Mouse (Mus musculus): ENCODE measurements around the gene Gm49711. TPM values are rescaled to one million over a fixed set of nuclear protein-coding genes. Genes with fewer than 3 reads are reported as not detected.

Gm49711 gene
- polyA plus RNA-seq, 1 experiment from 2014 or later = 0.29 TPM

DNA sequence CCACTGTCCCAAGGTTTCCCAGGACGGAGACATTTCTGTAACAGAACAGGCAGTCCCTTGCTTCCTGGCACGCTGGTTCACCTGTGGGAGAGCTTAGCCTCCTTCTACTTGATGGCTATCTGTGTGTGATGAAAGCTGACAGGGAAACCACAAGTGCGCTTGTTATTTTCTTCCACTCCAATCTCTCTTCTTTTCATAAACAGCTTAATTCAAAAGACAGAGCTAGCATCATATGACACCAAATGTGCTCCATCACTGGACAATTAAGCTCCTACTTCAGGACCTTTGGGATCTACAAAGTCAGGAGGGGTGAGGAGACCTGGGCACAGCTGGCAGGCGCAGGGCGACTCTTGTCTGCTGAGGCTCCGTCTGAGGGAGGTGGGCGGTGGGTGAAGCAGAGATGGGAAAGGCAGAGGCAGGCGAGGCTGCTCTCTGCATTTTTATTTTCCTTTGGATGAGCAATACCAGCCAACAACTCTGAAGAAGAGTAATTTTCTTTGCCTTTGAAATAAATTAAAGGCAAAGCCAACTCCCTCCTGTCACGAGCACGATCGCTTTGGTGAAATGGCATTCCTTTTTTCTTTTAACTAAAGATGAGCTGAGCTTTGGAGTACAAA, 76.1 kb downstream of the Gm49711 start:
- no peak overlapping the region for H3K27ac ChIP-seq
- H3K9ac ChIP-seq = no peak overlapping the region
- no peaks in the 10 kb centered on the region for H3K4me1 ChIP-seq
- no peaks in the 10 kb centered on the region for H3K36me3 ChIP-seq
- H3K9me3 ChIP-seq (replicated peaks) = no peaks in the 10 kb centered on the region
- H3K27me3 ChIP-seq = no peaks in the 10 kb centered on the region
- no peak for ATAC-seq (replicated peaks; ENCODE audit: low FRiP score)
- no peak overlapping the region for H3K4me3 ChIP-seq (replicated peaks)
- 66% methylated on average over 11 of the region's 11 CpGs for WGBS
- H3K4me2 ChIP-seq = no peak overlapping the region

DNA sequence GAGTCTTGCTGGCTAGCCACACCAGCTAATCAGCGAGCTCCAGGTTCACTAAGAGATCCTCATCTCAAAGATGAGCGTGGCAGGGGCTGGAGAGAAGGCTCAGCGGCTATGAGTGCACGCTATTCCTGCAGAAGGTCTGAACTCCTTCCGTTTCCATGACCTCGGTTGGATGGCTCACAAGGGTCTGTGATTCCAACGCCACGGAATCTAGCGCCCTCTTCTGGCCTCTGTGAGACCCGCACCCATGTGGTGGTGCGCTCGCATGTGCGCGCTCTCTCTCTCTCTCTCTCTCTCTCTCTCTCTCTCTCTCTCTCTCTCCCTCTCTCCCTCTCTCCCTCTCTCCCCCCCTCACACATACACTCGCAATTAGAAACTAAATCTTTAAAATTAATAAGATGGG, 78.2 kb downstream of the Gm49711 start:
- ATAC-seq (replicated peaks; ENCODE audit: low FRiP score) = no peak
- H3K9ac ChIP-seq = no peak overlapping the region
- no peak overlapping the region for H3K4me2 ChIP-seq
- no peaks in the 10 kb centered on the region for H3K9me3 ChIP-seq (replicated peaks)
- no peaks in the 10 kb centered on the region for H3K27me3 ChIP-seq
- 92% methylated on average over 15 of the region's 15 CpGs for WGBS
- no peaks in the 10 kb centered on the region for H3K36me3 ChIP-seq
- H3K27ac ChIP-seq = no peak overlapping the region
- H3K4me1 ChIP-seq = peaks cover 10% of the 10 kb centered on the region
- H3K4me3 ChIP-seq (replicated peaks) = no peak overlapping the region

DNA sequence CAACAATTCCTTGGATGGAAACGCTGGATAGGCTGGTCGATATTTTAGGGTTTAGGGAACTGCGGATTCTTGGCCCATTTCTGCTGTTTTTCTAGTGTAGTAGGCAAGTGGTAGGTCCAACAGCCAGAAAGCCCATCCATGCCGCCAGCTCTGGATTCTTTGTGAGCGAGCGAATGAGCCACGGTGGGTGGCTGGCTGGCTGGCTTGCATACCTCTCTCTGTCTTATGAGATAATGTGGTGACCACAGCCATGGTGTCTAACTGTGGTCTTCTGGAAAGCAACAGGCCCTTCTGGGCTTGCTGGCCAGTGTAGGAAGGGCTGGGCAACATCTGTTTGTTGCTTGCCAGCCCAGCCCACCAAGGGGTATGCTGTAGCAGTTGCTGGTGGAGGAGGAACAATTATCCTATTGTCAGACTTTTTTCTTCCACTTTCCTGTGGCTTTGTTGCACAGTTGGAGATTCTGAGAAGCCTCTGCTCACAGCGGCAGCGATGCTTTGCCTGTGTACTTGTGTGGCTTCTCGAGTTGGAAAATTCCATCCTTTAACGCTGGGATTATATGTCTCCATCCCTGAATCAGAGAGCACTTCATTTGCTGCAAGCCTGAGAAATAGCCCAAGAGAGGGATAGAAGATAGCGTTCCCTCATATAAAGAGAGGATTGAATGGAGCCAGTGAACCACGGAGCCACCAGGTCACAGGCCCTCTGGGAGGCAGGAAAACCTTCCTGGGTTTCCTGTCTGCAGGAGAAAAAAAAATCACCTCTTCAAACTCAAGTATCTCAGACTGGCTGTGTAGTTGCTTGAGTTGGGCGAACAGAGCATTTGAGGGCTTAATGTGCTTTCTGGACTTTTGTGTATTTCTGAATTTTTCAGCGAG, 81.5 kb downstream of the Gm49711 start:
- Histone ChIP-seq H3K9me3 (replicated peaks) (no peaks in the 10 kb centered on the region), H3K36me3 (no peaks in the 10 kb centered on the region), H3K4me2 (no peak overlapping the region), H3K4me1 (peaks cover 10% of the 10 kb centered on the region), H3K4me3 (replicated peaks) (no peak overlapping the region), H3K9ac (no peak overlapping the region), H3K27ac (peak overlapping the region; percentile 34; the same call in 1 of the 2 replicates), H3K27me3 (no peaks in the 10 kb centered on the region)
- WGBS = 62% methylated on average over 15 of the region's 15 CpGs
- no peak for ATAC-seq (replicated peaks; ENCODE audit: low FRiP score)

DNA sequence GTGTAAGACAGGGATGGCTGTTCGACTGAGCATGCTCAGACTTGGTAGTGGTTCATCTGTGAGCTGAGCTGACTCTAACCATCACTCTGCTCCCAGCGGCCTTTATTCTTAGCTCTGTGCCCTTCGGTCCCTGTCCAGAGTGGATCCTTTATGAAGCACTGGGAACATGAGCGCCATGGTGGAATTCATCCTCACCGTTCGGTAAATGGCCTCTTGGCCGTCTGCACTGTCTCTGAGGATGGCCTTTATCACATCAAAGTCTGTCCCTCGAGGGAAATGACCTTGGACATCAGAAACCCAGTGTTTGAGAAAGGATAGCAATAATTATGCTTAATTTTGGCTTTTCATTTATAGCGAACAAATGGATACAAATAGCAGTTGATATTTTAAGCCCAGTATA, 82.2 kb downstream of the Gm49711 start:
- H3K9ac ChIP-seq = no peak overlapping the region
- H3K4me2 ChIP-seq = no peak overlapping the region
- 80% methylated on average over 9 of the region's 9 CpGs for WGBS
- ATAC-seq (replicated peaks; ENCODE audit: low FRiP score) = no peak
- no peaks in the 10 kb centered on the region for H3K27me3 ChIP-seq
- H3K4me3 ChIP-seq (replicated peaks) = no peak overlapping the region
- no peaks in the 10 kb centered on the region for H3K36me3 ChIP-seq
- 0 out of 2 replicates have a peak overlapping the region, but pooled peaks have one; percentile 34 for H3K27ac ChIP-seq
- H3K4me1 ChIP-seq = peaks cover 10% of the 10 kb centered on the region
- H3K9me3 ChIP-seq (replicated peaks) = no peaks in the 10 kb centered on the region

DNA sequence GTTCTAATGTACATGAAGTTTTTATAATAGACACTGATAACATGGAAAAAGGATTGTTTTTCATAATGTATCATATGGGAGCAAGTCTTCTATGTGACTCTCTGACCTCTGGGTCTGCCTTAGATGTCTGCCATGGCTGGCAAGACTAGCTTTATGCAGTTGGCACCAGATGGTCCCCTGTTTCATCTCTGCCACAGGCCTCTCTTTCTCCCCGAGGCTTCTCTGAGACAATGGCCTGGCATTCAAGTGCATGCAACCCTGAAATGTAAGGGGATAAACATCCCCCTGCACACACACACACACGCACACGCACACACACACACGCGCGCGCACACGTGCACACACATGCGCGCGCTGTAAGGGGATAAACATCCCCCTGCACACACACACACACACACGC, 82.9 kb downstream of the Gm49711 start:
- no peak for ATAC-seq (replicated peaks; ENCODE audit: low FRiP score)
- WGBS = 97% methylated on average over 12 of the region's 12 CpGs
- Histone ChIP-seq H3K27me3 (no peaks in the 10 kb centered on the region), H3K27ac (no peak overlapping the region), H3K9me3 (replicated peaks) (no peaks in the 10 kb centered on the region), H3K4me1 (peaks cover 10% of the 10 kb centered on the region), H3K4me2 (no peak overlapping the region), H3K4me3 (replicated peaks) (no peak overlapping the region), H3K36me3 (no peaks in the 10 kb centered on the region), H3K9ac (no peak overlapping the region)

DNA sequence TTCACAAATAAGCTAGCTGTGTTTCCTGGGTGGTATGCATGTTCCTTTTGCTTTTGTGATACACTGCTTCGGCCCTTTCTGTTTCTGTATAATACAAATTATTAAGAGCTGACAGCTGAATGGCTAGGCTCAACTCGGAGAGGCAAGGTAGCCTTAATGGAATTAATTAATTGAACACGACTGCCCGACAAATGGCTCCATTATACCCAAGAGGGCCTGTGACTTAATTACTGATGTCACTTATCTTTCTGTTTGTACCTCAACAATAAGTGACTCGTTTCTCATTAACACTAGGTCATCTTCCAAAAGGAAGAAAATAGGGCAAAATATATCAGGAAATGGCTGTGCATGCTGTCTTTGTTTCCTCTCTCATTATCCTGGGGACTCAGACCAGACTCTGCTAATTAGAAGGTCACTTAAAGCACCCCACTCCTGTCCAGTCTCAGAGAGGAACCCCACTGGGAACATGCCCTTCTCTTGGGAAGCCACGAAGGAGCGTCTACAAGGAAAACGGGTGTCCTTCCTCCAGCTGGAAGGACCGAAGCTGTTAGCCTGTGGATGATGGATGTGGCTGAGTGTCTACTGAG, 84.4 kb downstream of the Gm49711 start:
- Histone ChIP-seq H3K4me2 (no peak overlapping the region), H3K36me3 (no peaks in the 10 kb centered on the region), H3K27me3 (no peaks in the 10 kb centered on the region), H3K9ac (no peak overlapping the region), H3K4me3 (replicated peaks) (no peak overlapping the region), H3K4me1 (peaks cover 10% of the 10 kb centered on the region), H3K9me3 (replicated peaks) (no peaks in the 10 kb centered on the region), H3K27ac (no peak overlapping the region)
- ATAC-seq (replicated peaks; ENCODE audit: low FRiP score) = no peak
- 73% methylated on average over 9 of the region's 9 CpGs for WGBS

DNA sequence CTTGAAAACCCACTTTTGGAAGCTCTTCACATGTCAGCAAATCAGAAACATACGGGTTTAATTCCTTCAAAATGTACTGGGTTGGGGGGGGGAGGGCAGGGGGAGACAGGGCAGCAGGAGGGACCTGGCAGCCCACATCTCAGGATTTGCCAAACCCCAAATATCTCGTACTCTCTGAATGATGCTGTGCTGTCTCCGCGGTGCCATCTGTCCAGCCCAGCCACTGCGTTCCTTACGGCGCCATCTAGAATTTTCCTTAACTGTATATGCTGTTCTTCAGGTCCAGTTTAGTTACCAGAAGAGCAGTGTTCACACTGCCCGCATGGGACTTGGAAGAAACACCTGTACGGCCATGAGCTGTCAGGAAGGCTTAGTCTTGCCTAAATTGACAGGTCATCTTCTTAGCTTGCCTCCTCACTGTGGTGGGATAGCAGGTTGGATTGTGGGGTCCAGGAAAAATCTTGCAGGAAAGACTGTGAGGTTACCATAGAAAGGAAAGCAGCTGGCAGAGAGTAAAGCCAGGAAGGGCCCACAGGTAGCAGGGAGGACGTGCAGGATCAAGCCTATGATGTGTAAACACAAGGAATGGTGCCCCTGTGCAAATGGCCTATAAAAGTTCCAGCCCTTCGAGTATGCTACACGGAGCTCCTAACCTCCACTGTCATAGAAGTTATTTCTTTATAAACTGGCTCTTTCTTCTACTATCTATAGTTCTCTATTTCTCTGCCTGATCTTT, 89.7 kb downstream of the Gm49711 start:
- WGBS = 90% methylated on average over 12 of the region's 12 CpGs
- Histone ChIP-seq H3K9me3 (replicated peaks) (no peaks in the 10 kb centered on the region), H3K4me3 (replicated peaks) (no peak overlapping the region), H3K36me3 (no peaks in the 10 kb centered on the region), H3K27ac (no peak overlapping the region), H3K27me3 (no peaks in the 10 kb centered on the region), H3K9ac (no peak overlapping the region), H3K4me1 (no peaks in the 10 kb centered on the region), H3K4me2 (no peak overlapping the region)
- ATAC-seq (replicated peaks; ENCODE audit: low FRiP score) = no peak

DNA sequence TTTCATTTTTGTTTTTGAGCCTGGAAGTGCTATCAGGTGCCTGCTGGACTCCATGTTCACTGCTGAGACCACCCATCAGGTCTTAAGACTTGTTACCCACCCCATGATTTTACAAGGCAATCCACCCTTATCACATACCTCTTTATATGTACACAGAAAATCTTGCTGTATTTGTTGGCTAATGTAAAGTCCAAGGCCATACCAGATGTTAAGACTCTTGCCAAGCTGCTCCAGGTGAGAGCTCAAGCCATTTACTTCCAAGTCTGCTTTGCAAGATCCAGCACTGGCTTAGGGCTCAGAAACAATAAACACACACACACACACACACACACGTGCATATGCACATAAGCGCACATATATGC, 90.2 kb downstream of the Gm49711 start:
- Histone ChIP-seq H3K27me3 (no peaks in the 10 kb centered on the region), H3K9me3 (replicated peaks) (no peaks in the 10 kb centered on the region), H3K4me2 (no peak overlapping the region), H3K4me3 (replicated peaks) (no peak overlapping the region), H3K36me3 (no peaks in the 10 kb centered on the region), H3K4me1 (no peaks in the 10 kb centered on the region), H3K27ac (no peak overlapping the region), H3K9ac (no peak overlapping the region)
- no peak for ATAC-seq (replicated peaks; ENCODE audit: low FRiP score)
- WGBS = 94% methylated on average over 2 of the region's 2 CpGs

DNA sequence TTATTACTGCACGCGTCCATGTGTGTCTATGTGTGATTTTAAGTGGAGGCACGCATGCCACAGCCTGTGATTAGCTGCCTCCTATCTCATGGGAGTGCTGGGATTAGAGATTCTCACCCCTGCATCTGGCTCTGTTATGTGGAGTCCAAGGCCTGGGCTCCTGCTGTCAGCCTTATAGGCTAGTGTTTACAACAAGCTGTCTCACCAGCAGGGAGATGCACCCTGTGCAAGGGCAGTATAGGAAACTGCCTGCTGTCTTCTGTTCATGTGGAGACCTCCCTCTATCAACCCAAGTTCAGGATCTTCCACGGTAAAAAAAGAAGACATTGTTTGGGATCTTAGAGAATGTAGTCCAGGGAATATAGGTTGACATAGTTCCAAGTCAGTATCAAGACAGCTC, 92.9 kb downstream of the Gm49711 start:
- H3K4me1 ChIP-seq = no peaks in the 10 kb centered on the region
- H3K36me3 ChIP-seq = no peaks in the 10 kb centered on the region
- no peaks in the 10 kb centered on the region for H3K27me3 ChIP-seq
- no peaks in the 10 kb centered on the region for H3K9me3 ChIP-seq (replicated peaks)
- H3K4me2 ChIP-seq = no peak overlapping the region
- 69% methylated on average over 4 of the region's 4 CpGs for WGBS
- H3K4me3 ChIP-seq (replicated peaks) = no peak overlapping the region
- H3K27ac ChIP-seq = no peak overlapping the region
- no peak for ATAC-seq (replicated peaks; ENCODE audit: low FRiP score)
- no peak overlapping the region for H3K9ac ChIP-seq

DNA sequence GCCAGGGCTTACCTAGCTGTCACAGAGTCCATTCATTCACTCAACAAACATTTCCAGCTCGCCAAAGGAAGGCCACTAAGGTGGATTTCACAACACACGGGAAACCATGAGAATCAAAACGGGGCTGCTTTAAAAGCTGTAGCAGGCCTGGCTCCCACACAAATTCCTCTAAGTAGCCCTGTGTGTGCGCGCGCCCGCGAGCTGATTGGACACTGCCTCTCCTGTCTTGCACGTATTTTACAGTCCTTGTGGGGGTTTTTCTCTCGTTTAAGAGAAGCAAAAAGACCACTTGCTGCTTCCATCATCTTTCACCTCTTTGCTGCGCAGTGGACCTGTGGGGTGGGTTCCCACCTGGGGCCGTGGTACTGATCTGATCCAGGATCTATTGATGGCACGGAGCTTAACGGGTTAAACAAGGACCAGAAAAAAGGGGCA, 99.9 kb downstream of the Gm49711 start:
- H3K27me3 ChIP-seq = no peaks in the 10 kb centered on the region
- ATAC-seq (replicated peaks; ENCODE audit: low FRiP score) = peak; percentile 65
- H3K4me2 ChIP-seq = peak overlapping the region; percentile 94
- H3K9me3 ChIP-seq (replicated peaks) = no peaks in the 10 kb centered on the region
- peaks cover 20% of the 10 kb centered on the region for H3K4me1 ChIP-seq
- H3K27ac ChIP-seq = peak overlapping the region; percentile 83
- H3K4me3 ChIP-seq (replicated peaks) = peak overlapping the region; percentile 55
- no peaks in the 10 kb centered on the region for H3K36me3 ChIP-seq
- H3K9ac ChIP-seq = peak overlapping the region; percentile 43
- 1% methylated on average over 14 of the region's 14 CpGs for WGBS

DNA sequence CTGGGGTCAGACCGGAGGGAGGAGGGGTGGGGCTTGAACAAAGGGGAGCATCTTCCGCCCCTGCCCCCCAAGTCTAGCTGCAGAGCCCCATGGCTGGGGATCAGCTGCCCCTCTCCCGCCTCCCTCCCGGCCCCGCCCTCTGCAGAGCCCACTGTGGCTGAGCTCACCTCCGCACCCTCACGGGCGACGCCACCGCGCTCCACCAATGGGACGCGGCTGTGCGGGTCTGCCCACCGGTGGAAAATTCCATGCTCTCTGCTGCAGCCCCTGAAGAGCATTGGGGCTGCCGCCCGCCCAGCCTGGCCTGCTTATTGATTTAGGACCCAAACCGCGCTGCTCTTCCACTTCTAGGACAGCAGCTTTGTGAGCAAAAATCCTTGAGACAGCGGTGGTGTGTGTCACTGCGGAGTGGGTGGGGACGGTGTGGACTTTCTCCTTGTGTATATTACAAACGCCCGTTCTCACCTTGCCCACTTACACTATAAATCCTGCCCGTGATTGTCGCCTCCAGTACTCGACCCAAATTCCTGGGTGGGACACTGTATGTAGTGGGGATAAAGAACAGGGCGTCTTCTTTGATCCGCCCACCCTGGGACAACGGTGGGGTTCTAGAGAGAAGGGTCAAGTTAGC, 100.5 kb downstream of the Gm49711 start:
- Histone ChIP-seq H3K27me3 (no peaks in the 10 kb centered on the region), H3K4me2 (peak overlapping the region; percentile 94), H3K4me3 (replicated peaks) (peak overlapping the region; percentile 55), H3K27ac (peak overlapping the region; percentile 83), H3K9me3 (replicated peaks) (no peaks in the 10 kb centered on the region), H3K36me3 (no peaks in the 10 kb centered on the region), H3K4me1 (peaks cover 20% of the 10 kb centered on the region), H3K9ac (peak overlapping the region; percentile 43)
- peak; percentile 95 for ATAC-seq (replicated peaks; ENCODE audit: low FRiP score)
- 1% methylated on average over 29 of the region's 30 CpGs for WGBS
